Mouse (Mus musculus): ENCODE results near the gene Vwa3b. TPM values are rescaled to one million over a fixed set of nuclear protein-coding genes. Genes with fewer than 3 reads are reported as not detected.
"Not testable (repeated sequence)": the region's sequence is repeated elsewhere in the genome, so short reads cannot be mapped to it uniquely, and the experiment has no call there.

Gene Vwa3b
- total RNA-seq (2021): 1 to 10 TPM; 1.9 to 2.8 TPM
- long read RNA-seq, experiment 1, partial matches to known transcripts: 1 of 1 reads
- long read RNA-seq, experiment 1, other reads (novel, unspliced or antisense): 0 of 1 reads
- long read RNA-seq, experiment 2: 0 reads

DNA sequence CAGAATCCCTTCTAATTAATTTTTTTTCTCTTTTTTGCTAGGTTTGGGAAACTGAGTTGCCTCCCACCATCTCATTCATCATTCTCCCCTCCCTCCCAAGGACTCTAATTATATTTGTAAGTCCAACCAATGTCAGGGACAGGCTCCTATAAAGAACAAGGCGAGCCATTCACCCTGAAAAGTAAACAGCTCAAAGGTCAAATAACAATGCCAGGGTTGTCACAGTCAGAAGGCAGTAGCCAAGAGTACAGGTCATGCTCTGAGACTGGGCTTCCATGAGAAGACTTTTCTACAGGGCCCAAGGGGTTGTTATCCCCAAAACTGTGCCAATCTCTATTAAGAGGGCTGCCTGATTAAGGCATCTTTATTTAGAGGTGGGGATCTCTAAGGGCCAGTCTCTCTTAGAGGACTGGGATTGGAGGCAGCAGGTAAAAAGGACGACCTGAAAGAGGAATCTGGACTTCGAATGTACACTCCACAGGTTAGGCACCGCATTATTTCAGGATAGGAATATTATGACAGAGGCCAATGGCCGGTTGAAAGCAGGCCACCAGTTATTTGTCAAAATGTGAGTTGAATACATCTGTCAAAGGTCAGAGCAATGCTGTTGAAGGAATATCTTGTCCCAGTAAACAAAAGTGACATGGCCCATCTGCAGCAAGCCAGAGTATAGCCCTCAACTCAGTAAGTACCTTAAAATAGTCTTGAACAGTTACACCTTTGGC lies at the start of gene Vwa3b:
Vwa3b (plus strand) TSS at position 635 of the 725 bp plus-strand sequence.
- DNase-seq: no peak

DNA sequence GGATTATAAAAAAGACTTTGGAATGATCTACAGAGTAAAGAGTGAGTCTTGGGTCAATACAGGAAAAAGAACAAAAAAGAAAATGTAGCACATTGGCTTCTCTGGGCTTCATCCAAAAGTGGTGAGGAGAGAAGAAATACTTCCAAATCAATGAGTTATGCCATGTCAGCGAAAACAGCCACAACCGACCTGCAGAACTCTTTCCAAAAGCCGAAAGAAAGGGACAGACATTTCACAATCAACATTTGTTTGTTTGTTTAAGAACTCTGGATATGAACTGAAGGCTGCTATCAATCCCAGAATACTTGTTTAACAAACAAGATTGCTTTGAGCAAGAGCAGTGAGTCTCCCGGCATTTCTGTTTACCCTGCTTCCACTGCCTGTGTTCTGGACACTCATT lies 49.6 kb upstream of the Vwa3b start:
- DNase-seq: no peak

- DNase-seq: no peak
Observed at GRCm38 (mm10) chr1:36982191-36982961, 44.0 kb upstream of the Vwa3b start.

DNA sequence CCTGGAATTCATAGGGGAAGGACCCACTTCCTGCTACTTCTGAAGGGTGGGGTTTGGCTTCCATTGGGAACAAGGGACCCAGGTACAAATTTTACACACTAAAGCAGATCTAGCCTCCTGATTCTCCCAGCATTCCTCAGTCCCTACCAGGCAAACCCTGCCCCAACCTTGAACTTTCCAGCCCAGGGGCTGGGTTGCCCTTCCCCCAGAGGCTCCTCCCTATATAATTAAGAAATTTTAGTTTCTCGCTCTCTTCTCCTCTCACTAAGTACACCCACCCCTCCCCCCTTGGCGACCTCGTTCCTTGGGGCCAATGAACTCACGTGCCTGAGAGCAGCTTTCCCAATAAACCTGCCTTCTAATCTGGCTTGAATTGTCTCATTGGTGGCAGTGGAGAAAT lies 42.6 kb upstream of the Vwa3b start:
- DNase-seq: no peak

GRCm38 (mm10) chr1:36984406-36984805 lies 42.0 kb upstream of the Vwa3b start:
- no peak for DNase-seq

DNA sequence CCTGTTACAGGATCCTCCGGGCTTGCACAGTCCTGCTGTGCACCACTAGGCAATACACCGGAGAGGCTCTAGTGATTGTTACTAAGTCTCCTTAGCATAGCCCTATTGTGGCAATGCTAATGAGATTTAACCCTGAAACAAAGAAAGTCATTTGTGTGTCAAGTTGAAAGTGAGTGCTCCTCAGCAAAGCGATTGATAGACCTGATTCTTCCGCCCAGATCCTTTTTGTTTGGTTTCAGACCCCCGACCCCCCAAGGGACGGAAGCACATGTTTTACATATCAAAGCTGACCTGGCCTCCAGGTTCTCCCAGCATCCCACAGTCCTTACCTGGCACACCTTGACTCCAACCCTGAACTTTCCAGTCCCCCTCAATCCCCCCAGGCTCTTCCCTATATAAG lies 40.5 kb upstream of the Vwa3b start:
- DNase-seq: no peak

DNA sequence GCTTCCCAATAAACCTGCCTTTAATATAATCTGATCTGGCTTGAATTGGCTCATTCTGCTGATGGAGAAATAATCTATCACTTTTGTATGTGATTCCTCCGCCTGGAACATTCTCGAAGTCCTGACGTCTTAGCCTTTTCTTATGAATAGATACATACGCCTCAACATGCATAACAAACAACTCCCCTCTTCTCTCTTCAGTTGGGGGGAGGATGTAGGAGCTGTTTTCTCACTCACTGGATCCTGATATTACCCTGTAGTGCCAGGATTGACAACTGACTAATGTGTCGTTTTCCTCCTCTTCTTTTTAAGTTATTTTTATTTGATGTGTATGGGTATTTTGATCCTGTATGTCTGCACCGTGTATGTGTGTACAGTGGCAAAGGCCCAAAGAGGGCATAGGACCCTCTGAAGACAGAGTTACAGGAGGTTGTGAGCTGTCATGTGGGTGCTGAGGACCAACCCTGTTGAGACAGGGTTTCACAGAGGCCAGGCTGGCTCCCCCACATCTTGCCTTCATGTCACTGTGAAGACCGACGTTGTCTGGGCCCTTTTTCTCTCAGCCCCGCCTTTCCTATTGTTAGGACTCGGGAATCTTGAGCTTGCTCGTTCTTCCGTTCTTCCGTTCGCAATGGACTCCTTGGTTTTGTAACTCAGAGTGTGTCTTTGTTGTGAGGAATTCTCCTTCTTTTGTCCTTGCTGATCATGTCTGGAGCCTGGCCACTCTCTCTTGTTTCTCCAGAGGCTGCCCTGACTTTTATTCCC lies 39.8 kb upstream of the Vwa3b start:
- no peak for DNase-seq

GRCm38 (mm10) chr1:36987172-36988148 lies 38.9 kb upstream of the Vwa3b start:
- no peak for DNase-seq

DNA sequence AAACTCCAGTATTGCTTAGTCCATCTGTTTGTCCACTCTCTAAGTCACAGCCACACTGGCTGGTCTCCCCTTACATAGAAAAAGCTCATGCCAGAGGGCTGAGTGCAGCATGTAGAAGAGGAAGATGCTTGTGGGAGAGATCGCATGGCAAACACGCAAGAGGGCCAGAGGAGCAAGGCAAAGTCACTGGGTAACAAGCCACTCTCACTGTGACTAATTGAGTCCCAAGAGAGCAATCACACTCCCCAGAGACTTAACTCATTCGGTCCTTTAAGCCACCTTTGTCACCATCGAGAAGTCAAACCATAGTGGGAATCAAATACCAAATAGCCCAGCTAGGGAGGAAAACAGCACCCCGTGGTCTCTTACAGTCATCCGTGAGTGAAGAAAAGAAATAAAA lies 38.2 kb upstream of the Vwa3b start:
- no peak for DNase-seq

GRCm38 (mm10) chr1:36988561-36988960 lies 37.8 kb upstream of the Vwa3b start:
- no peak for DNase-seq

GRCm38 (mm10) chr1:36994296-36994695 lies 32.1 kb upstream of the Vwa3b start:
- no peak for DNase-seq

- DNase-seq: no peak
Observed at GRCm38 (mm10) chr1:36995760-36996159, 30.6 kb upstream of the Vwa3b start.

- peak; percentile 80 for DNase-seq
Observed at GRCm38 (mm10) chr1:36996561-36997213, 29.7 kb upstream of the Vwa3b start.

GRCm38 (mm10) chr1:37000307-37000706 lies 26.1 kb upstream of the Vwa3b start:
- DNase-seq: no peak

- no peak for DNase-seq
Observed at GRCm38 (mm10) chr1:37001636-37002315, 24.6 kb upstream of the Vwa3b start.

DNA sequence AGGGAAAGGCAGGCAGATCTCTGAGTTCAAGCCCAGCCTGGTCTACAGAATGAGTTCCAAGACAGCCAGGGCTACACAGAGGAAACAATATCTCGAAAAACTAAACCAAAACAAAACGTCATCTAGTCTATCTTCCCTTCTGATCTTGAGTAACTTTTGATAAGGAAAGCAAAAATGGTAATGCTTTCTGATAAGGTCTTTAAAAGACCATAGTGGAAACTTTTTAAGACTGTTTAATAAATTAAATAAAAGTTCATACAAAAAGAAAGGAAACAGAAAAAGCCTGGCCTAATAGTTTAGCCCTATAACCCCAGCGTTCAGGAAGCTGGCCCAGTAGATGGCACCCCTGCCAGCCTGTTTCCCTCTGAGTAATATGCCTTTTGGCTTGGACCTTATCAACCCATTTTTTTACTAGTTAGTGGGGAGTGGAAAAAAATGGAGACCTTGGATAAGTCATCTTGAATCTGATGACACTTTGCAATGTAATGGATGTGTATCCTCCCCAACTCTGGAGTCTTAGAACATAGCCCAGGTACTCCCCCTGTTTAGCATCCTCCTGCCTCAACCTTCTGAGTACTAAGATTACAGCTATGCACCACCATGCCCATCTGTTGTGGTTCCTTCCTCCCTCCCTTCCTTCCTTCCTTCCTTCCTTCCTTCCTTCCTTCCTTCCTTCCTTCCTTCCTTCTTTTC lies 23.9 kb upstream of the Vwa3b start:
- DNase-seq: no peak

DNA sequence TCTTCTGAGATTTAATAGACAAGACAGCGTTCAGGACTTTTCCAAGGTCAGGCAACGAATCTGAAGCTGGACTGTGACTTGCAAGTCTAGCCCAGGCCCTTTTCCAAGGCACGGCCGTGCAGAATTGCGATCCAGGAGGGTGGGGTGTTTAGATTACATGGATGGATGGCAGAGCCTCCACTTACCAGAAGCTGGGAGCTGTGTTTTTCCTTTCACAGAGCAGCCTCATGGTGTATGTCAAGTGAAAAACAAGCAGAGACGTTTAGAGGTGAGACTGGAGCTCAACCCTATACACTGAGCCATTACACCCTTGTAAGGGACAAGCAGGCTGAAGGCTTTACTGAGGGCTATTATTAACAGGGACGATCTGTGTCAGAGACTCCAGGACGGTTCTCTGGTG lies 21.9 kb upstream of the Vwa3b start:
- no peak for DNase-seq

GRCm38 (mm10) chr1:37005036-37005435 lies 21.4 kb upstream of the Vwa3b start:
- DNase-seq: no peak

DNA sequence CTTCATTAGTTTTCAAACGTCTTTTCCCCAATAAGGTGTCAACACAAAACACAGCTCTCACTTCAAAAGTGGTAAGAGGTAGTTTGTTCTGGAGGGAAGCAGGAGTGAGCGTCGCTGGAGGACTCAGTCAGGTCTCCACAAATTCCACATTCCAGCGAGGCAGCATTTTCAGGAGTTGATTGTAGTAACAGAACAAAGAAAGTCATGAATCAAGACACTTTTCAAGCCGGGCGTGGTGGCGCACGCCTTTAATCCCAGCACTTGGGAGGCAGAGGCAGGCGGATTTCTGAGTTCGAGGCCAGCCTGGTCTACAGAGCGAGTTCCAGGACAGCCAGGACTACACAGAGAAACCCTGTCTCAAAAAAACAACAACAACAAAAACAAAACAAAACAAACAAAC lies 19.9 kb upstream of the Vwa3b start:
- DNase-seq: not testable (repeated sequence)

GRCm38 (mm10) chr1:37009880-37010279 lies 16.5 kb upstream of the Vwa3b start:
- DNase-seq: no peak
